Mouse (Mus musculus) embryonic fibroblast, embryonic 13.5 days (primary cell): ENCODE measurements around the gene Abcc10. TPM values are rescaled to one million over a fixed set of nuclear protein-coding genes. Genes with fewer than 3 reads are reported as not detected.

Experiments used
- H3K27ac ChIP-seq: 2 replicates; pipeline ENCODE4 v1.5.1; 2012; ENCODE audit warnings: low read length, control low read depth, inconsistent platforms; ENCODE audit not compliant: insufficient read depth
- H3K4me1 ChIP-seq: 2 replicates; pipeline ENCODE4 v1.6.1; 2011; ENCODE audit warnings: low read length; ENCODE audit not compliant: control insufficient read depth, insufficient read depth
- H3K4me3 ChIP-seq: 2 replicates; pipeline ENCODE4 v1.5.1; 2011; ENCODE audit warnings: mild to moderate bottlenecking, control low read depth, low read length; ENCODE audit not compliant: insufficient read depth
- CTCF ChIP-seq: IDR thresholded peaks from 2 replicates; pipeline ENCODE4 v1.5.1; 2011; ENCODE audit warnings: mild to moderate bottlenecking, control low read depth, low read length, moderate library complexity, borderline replicate concordance; ENCODE audit not compliant: insufficient read depth
- POLR2A ChIP-seq: IDR thresholded peaks from 2 replicates; pipeline ENCODE4 v1.6.1; 2011; ENCODE audit warnings: low read depth, mild to moderate bottlenecking, control low read depth, low read length, moderate library complexity
- polyA plus RNA-seq: library from polyadenylated mRNA; stranded (reverse); fragments of >200 nt; gene quantifications from 2 replicates; pipeline ENCODE4 v1.2.4, GENCODE M21; 2011; ENCODE audit warnings: low read depth; ENCODE audit not compliant: missing spikeins, insufficient read length

Abcc10 gene
- polyA plus RNA-seq, 1 experiment, result 3.9 TPM

- TF ChIP-seq CTCF (no peak), POLR2A (no peak)
- Histone ChIP-seq H3K27ac (no peak overlapping the region), H3K4me3 (no peak overlapping the region), H3K4me1 (no peaks in the 10 kb centered on the region)
Observed at GRCm38 (mm10) chr17:46313135-46313715, 14.9 kb downstream of the Abcc10 start.

GRCm38 (mm10) chr17:46310515-46310914 is 17.6 kb downstream of the Abcc10 start:
- Histone ChIP-seq H3K4me1 (no peaks in the 10 kb centered on the region), H3K27ac (no peak overlapping the region), H3K4me3 (no peak overlapping the region)
- no peak for TF ChIP-seq POLR2A
- no peak for TF ChIP-seq CTCF

- no peak for TF ChIP-seq CTCF
- no peak for TF ChIP-seq POLR2A
- H3K4me1 ChIP-seq, result no peaks in the 10 kb centered on the region
- no peak overlapping the region for H3K27ac ChIP-seq
Observed at GRCm38 (mm10) chr17:46309835-46310234, 18.3 kb downstream of the Abcc10 start.

GRCm38 (mm10) chr17:46306956-46307355 is 21.2 kb downstream of the Abcc10 start:
- Histone ChIP-seq H3K4me3 (no peak overlapping the region), H3K27ac (no peak overlapping the region), H3K4me1 (no peaks in the 10 kb centered on the region)
- TF ChIP-seq CTCF (no peak), POLR2A (no peak)

More at GRCm38 (mm10) chr17:46309835-46310234, 18.3 kb downstream of the Abcc10 start:
- no peak overlapping the region for H3K4me3 ChIP-seq

GRCm38 (mm10) chr17:46304184-46304583 is 24.0 kb downstream of the Abcc10 start:
- Histone ChIP-seq H3K4me3 (no peak overlapping the region), H3K27ac (no peak overlapping the region), H3K4me1 (no peaks in the 10 kb centered on the region)
- no peak for TF ChIP-seq CTCF
- TF ChIP-seq POLR2A, result no peak

- Histone ChIP-seq H3K4me1 (no peaks in the 10 kb centered on the region), H3K4me3 (no peak overlapping the region), H3K27ac (no peak overlapping the region)
- TF ChIP-seq CTCF (no peak), POLR2A (no peak)
Observed at GRCm38 (mm10) chr17:46301892-46302291, 26.3 kb downstream of the Abcc10 start.

- no peaks in the 10 kb centered on the region for H3K4me1 ChIP-seq
- H3K4me3 ChIP-seq, result peak overlapping the region; percentile 39
- H3K27ac ChIP-seq, result no peak overlapping the region
- TF ChIP-seq CTCF (peak; percentile 93), POLR2A (no peak)
Observed at GRCm38 (mm10) chr17:46298220-46298913, 29.8 kb downstream of the Abcc10 start.

- Histone ChIP-seq H3K27ac (no peak within 1 kb of the TSS), H3K4me1 (no peaks in the 10 kb centered on the region), H3K4me3 (peak within 1 kb of the TSS; percentile 39)
- TF ChIP-seq CTCF (no peak), POLR2A (no peak)
Observed at GRCm38 (mm10) chr17:46297364-46298219, 30.6 kb downstream of the Abcc10 start, which contains the start of gene Dlk2. TSS of gene Dlk2 (plus strand) at chr17:46297421.

GRCm38 (mm10) chr17:46297028-46297363 is 31.2 kb downstream of the Abcc10 start:
- TF ChIP-seq POLR2A (no peak), CTCF (no peak)
- Histone ChIP-seq H3K4me3 (peak overlapping the region; percentile 39; the same call in 1 of the 2 replicates), H3K4me1 (no peaks in the 10 kb centered on the region), H3K27ac (no peak overlapping the region)
